Mouse (Mus musculus): ENCODE data around the gene Khdrbs2. TPM values are rescaled to one million over a fixed set of nuclear protein-coding genes. Genes with fewer than 3 reads are reported as not detected.

The Khdrbs2 gene
- polyA plus RNA-seq, 1 experiment from 2014 or later = 2.5 TPM

DNA sequence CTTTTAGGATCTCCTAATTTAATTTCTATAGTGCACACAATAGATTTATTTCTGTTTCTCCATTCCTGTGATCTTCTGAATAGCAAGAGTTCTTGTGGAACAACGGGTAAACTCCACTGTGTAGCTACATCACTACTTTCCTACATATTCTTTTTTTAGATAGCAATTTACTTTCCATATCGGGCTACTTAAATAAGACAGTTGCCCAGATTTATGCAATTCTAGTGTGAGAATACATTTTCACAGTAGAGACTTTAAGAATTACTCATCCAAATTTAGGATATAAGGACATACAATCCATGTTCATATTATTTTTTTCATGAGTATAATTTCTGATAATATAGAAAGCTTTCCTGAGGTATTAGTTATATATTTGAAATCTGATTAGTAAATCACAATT, 175.0 kb downstream of the Khdrbs2 start:
- DNase-seq (ENCODE audit: low spot score) = no peak
- Histone ChIP-seq H3K4me1 (no peaks in the 10 kb centered on the region), H3K27ac (no peak overlapping the region), H3K36me3 (no peaks in the 10 kb centered on the region), H3K4me3 (no peak overlapping the region), H3K9me3 (replicated peaks) (no peaks in the 10 kb centered on the region), H3K27me3 (ENCODE audit: low read depth, poor library complexity, severe bottlenecking) (no peaks in the 10 kb centered on the region)
- 80% methylated on average over 2 of the region's 2 CpGs for WGBS

DNA sequence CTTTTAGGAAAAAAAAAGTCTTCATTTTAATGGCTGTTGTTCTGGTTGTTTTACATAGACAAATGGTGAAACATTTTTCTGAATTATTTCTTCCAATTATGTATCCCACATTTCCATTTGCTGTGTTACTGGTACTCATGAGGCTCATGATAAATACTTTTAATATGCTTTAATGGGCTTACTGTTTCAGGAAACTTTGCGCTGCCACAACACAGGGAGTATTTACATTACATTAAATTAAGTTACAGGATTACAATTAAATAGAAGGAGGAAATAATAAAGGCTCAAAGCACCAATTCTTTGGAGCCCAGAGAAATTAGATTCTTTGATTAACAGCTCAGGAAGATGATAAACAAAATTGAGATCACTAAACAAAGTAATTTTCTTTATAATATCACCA, 179.6 kb downstream of the Khdrbs2 start:
- WGBS = 89% methylated on average over 1 of the region's 1 CpGs
- no peak overlapping the region for H3K27ac ChIP-seq

DNA sequence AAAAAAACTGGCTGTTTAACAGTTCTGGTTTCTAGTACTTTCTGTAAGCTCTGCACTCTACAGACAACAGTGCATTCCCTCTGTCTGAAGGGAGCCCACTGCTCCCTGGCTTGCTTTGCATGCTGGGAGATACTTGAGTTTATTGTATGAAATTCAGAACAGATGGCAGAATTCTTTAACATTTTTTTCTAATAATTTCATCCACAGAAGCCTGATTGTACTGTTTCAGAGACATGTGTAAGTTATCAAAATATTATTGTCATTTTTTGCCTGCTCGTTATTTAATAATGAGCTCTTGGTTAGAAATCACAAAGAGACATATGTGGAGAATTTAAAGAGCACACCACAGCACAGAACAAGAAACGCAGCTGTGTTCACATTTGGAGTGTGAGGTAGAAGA, 191.0 kb downstream of the Khdrbs2 start:
- H3K4me1 ChIP-seq = no peaks in the 10 kb centered on the region
- no peaks in the 10 kb centered on the region for H3K36me3 ChIP-seq
- no peak overlapping the region for H3K4me3 ChIP-seq
- H3K27me3 ChIP-seq (ENCODE audit: low read depth, poor library complexity, severe bottlenecking) = no peaks in the 10 kb centered on the region
- H3K9me3 ChIP-seq (replicated peaks) = no peaks in the 10 kb centered on the region
- H3K27ac ChIP-seq = no peak overlapping the region
- no peak for DNase-seq (ENCODE audit: low spot score)
- WGBS = 84% methylated on average over 2 of the region's 2 CpGs

More for the DNA sequence above, 179.6 kb downstream of the Khdrbs2 start:
- DNase-seq (ENCODE audit: low spot score) = no peak
- Histone ChIP-seq H3K4me1 (no peaks in the 10 kb centered on the region), H3K36me3 (no peaks in the 10 kb centered on the region), H3K27me3 (ENCODE audit: low read depth, poor library complexity, severe bottlenecking) (no peaks in the 10 kb centered on the region), H3K4me3 (no peak overlapping the region), H3K9me3 (replicated peaks) (no peaks in the 10 kb centered on the region)

DNA sequence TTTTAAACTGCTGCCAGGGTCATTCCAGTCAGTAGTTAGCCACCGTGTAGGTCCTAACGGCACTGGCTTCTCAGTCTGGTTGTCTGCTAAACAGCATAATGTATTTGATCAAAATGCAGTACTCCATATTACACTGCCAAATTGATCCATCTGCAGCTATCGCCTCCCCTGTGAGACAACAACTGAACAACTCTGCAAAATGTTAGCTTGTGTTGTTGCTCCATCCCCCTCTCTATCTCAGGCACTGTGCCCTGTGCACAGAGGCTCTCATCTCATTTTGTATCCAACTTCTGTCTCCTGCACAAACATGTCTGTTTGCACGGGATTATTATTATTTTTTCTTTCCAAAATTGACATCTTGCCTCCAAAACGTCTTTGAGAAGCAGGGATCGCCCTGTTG, 225.0 kb downstream of the Khdrbs2 start:
- Histone ChIP-seq H3K4me1 (no peaks in the 10 kb centered on the region), H3K27ac (no peak overlapping the region), H3K27me3 (ENCODE audit: low read depth, poor library complexity, severe bottlenecking) (no peaks in the 10 kb centered on the region), H3K4me3 (no peak overlapping the region), H3K36me3 (no peaks in the 10 kb centered on the region), H3K9me3 (replicated peaks) (no peaks in the 10 kb centered on the region)
- DNase-seq (ENCODE audit: low spot score) = no peak
- 79% methylated on average over 6 of the region's 6 CpGs for WGBS

DNA sequence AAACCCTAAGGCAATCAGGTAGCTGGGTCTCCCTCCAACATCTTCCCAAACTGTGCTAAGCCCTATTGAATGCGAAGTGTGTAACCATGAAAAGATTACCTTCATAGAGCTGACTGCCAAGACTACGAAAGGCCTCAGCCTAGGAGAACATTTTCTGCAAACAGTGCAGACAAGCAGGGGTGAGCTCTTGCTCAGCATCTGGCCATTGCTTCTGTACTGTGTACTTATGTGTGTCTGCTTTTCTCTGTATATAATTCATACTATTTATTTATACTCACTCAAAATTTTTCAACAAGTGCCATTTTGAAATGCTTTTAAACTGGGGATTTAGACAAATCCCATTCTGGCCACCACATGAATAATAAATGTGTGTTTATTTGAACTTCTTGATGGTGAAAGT, 235.1 kb downstream of the Khdrbs2 start:
- WGBS = 93% methylated on average over 2 of the region's 2 CpGs
- no peak for DNase-seq (ENCODE audit: low spot score)
- Histone ChIP-seq H3K36me3 (no peaks in the 10 kb centered on the region), H3K27me3 (ENCODE audit: low read depth, poor library complexity, severe bottlenecking) (no peaks in the 10 kb centered on the region), H3K4me1 (no peaks in the 10 kb centered on the region), H3K4me3 (no peak overlapping the region), H3K27ac (no peak overlapping the region), H3K9me3 (replicated peaks) (no peaks in the 10 kb centered on the region)

DNA sequence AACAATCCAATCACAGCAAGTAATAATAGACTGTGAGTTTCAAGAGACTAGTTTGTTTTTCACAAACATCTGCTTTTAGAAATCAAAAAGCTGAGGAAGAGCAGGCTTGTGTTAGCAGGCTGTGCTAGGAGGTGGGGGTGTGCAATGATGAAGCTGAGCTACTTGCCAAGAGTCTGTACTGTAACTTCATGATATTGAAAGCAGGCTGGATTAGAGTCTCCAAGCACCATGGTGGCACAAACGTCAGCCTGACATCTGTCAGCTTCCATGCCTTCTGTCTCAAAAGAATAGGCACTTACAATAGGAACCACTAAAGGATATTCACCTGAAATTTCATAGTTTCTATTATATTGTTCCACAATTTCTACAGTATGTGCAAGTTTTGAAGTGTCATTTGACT, 255.9 kb downstream of the Khdrbs2 start:
- no peak overlapping the region for H3K4me3 ChIP-seq
- no peaks in the 10 kb centered on the region for H3K36me3 ChIP-seq
- no peak overlapping the region for H3K27ac ChIP-seq
- WGBS = 72% methylated on average over 1 of the region's 1 CpGs
- no peaks in the 10 kb centered on the region for H3K9me3 ChIP-seq (replicated peaks)
- DNase-seq (ENCODE audit: low spot score) = no peak
- H3K4me1 ChIP-seq = no peaks in the 10 kb centered on the region
- no peaks in the 10 kb centered on the region for H3K27me3 ChIP-seq (ENCODE audit: low read depth, poor library complexity, severe bottlenecking)

DNA sequence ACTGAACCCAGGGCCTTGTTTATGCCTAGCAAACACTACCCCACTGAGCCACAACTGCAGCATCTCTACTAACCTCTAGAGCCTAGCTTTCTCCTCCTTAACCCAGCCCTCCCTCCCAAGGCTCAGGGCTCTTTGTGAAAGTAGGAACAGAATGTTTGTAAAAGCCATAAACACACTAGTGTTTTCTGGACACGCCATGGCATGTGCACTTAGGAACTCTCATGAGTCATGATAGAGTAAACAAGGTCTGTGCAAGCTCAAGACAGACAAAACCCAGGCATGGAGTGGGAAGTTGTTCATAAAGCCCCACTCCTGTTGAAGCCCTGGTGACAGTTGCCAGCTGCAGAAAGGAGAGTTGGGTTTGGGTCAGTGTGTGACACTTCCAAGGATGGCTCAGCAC, 257.0 kb downstream of the Khdrbs2 start:
- Histone ChIP-seq H3K27me3 (ENCODE audit: low read depth, poor library complexity, severe bottlenecking) (no peaks in the 10 kb centered on the region), H3K36me3 (no peaks in the 10 kb centered on the region), H3K9me3 (replicated peaks) (no peaks in the 10 kb centered on the region), H3K4me3 (no peak overlapping the region), H3K27ac (no peak overlapping the region), H3K4me1 (no peaks in the 10 kb centered on the region)
- 62% methylated on average over 1 of the region's 1 CpGs for WGBS
- DNase-seq (ENCODE audit: low spot score) = no peak

DNA sequence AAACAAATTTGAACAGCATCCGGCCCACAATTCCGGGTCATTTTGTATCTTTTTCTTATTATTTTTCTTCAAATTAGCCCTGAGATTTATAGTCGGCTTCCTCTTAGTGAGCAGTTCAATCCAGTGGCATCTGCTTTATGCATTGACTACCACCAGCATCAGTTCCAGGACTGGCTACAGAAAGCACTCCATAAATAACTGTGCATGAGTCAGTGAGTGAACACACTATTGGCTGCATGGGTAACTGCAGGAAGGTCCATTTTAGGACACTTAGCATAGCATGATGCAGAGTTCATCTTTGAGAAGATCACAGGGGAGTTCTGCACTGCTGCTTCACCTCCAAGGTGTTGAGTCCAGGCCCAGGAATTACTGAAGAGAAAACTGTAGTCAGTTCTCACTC, 258.0 kb downstream of the Khdrbs2 start:
- H3K9me3 ChIP-seq (replicated peaks) = no peaks in the 10 kb centered on the region
- no peak overlapping the region for H3K27ac ChIP-seq
- 86% methylated on average over 3 of the region's 3 CpGs for WGBS
- no peaks in the 10 kb centered on the region for H3K36me3 ChIP-seq
- no peaks in the 10 kb centered on the region for H3K27me3 ChIP-seq (ENCODE audit: low read depth, poor library complexity, severe bottlenecking)
- no peaks in the 10 kb centered on the region for H3K4me1 ChIP-seq
- H3K4me3 ChIP-seq = no peak overlapping the region
- DNase-seq (ENCODE audit: low spot score) = no peak

DNA sequence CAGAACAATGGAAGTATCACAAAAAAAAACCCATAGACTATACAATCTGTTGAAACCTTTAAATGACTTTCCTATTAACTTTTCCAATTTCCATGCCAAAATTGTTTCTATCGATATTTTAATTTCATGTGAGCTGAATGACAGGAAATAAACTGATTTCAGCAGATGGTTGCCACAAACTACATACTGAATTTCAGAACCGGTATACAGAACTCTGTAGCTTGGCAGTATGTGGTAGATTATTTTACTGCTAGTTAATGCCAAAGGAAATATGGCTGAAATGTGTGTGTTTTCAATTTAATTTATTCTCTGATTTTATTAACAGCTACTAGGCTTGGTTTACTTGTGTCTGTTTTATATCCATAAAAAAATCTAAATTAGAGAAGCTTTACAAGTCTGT, 260.6 kb downstream of the Khdrbs2 start:
- Histone ChIP-seq H3K27ac (no peak overlapping the region), H3K27me3 (ENCODE audit: low read depth, poor library complexity, severe bottlenecking) (no peaks in the 10 kb centered on the region), H3K4me3 (no peak overlapping the region), H3K36me3 (no peaks in the 10 kb centered on the region), H3K4me1 (no peaks in the 10 kb centered on the region), H3K9me3 (replicated peaks) (no peaks in the 10 kb centered on the region)
- no peak for DNase-seq (ENCODE audit: low spot score)
- WGBS = 88% methylated on average over 2 of the region's 2 CpGs

DNA sequence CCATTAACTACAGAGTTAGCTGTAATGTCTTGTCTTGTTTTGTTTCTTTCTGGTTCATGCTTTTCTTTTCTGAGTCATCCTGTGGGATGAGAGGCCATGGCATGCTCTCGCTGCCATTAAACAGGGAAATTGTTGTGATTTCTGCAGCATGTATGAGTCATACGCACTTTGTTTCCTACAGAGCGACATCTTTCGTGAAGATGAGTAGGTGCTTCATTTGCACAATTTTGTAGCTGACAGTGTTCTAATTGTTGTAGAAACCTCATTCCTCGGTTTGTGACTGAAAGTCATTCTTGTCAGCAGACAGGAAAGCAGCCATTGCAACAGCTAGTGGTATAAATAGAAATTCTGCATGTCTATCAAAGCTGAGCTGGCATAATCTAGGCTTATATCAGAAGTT, 271.4 kb downstream of the Khdrbs2 start:
- no peaks in the 10 kb centered on the region for H3K9me3 ChIP-seq (replicated peaks)
- no peaks in the 10 kb centered on the region for H3K4me1 ChIP-seq
- no peak for DNase-seq (ENCODE audit: low spot score)
- H3K27ac ChIP-seq = no peak overlapping the region
- WGBS = 88% methylated on average over 5 of the region's 5 CpGs
- no peaks in the 10 kb centered on the region for H3K36me3 ChIP-seq
- no peak overlapping the region for H3K4me3 ChIP-seq
- H3K27me3 ChIP-seq (ENCODE audit: low read depth, poor library complexity, severe bottlenecking) = no peaks in the 10 kb centered on the region

DNA sequence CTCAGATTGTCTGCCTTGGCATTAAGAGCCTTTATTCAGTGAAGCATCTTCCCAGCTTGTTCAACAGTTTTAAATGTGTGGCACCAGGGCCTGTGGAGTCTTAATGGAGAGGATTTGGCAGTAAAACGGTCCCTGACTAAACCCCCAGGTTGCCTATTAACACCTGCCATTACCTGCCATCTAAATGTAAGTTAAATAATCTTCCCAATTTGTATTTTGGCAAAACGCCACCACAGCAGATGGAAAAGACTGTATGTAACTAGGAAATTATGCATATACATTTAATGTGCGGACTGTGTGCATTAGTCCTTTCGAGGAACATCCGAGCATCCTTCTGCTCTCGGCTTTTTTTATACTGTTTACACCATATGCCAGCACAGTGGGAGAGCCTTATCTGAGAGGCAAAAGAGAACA, 290.6 kb downstream of the Khdrbs2 start:
- no peaks in the 10 kb centered on the region for H3K4me1 ChIP-seq
- DNase-seq (ENCODE audit: low spot score) = no peak
- WGBS = 90% methylated on average over 6 of the region's 6 CpGs

DNA sequence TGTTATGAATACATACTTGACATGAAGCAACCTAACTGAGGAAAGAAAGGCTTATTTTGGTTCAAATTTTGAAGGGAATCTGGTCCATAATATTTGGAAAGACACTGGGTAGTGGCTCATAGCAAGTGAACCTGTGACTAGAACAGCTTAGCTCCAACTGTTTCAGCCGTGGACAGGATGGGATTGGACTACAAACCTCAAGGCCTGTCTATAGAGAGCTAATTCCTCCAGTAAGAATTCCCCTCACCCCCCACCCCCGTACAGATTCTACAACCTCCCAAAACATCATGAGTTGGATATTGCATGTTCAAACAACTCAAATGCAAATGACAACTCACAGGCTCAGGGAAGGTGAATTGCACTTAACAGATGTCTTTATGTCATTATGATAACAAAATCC, 298.5 kb downstream of the Khdrbs2 start:
- DNase-seq (ENCODE audit: low spot score) = no peak
- H3K4me3 ChIP-seq = no peak overlapping the region
- 84% methylated on average over 2 of the region's 2 CpGs for WGBS

More for the DNA sequence above, 290.6 kb downstream of the Khdrbs2 start:
- Histone ChIP-seq H3K27me3 (ENCODE audit: low read depth, poor library complexity, severe bottlenecking) (no peaks in the 10 kb centered on the region), H3K27ac (no peak overlapping the region), H3K36me3 (no peaks in the 10 kb centered on the region), H3K4me3 (no peak overlapping the region), H3K9me3 (replicated peaks) (no peaks in the 10 kb centered on the region)

DNA sequence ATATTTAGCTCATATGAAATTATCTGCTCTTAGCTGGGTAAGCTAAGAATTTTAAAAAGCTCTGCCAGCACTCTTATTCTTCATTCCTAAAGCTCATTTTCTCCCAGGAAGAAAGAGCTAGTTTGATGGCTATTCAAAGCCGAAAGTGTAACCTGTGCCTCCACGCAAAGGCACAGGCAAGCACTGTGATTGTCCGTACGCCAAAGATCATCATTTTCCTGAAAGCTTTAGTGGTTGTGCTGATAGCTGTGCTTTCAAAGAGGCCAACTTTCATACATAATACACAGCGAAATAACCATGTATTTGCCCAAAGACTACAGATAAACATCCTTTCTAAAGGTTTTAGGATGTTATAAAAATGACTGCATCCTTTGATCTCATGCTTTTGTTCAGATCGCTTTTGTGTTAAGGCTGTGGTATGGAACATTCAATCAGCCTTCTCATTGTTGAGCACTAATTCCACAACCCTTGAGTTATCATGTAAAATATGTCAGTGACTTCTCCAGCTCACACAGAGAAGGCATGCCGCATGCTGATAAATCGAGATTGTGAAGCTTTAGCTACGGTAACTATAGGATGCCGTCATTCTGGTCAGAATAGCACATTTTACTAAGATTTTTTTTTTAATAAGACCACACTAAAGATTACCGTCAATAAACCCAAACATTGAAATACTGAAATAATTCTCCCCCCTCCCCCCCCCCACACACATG, 299.1 kb downstream of the Khdrbs2 start:
- H3K4me1 ChIP-seq = no peaks in the 10 kb centered on the region
- H3K27me3 ChIP-seq (ENCODE audit: low read depth, poor library complexity, severe bottlenecking) = no peaks in the 10 kb centered on the region
- no peak for DNase-seq (ENCODE audit: low spot score)
- WGBS = 93% methylated on average over 11 of the region's 11 CpGs
- no peak overlapping the region for H3K4me3 ChIP-seq
- H3K27ac ChIP-seq = no peak overlapping the region
- no peaks in the 10 kb centered on the region for H3K36me3 ChIP-seq
- no peaks in the 10 kb centered on the region for H3K9me3 ChIP-seq (replicated peaks)

More for the DNA sequence above, 298.5 kb downstream of the Khdrbs2 start:
- Histone ChIP-seq H3K27ac (no peak overlapping the region), H3K4me1 (no peaks in the 10 kb centered on the region), H3K9me3 (replicated peaks) (no peaks in the 10 kb centered on the region), H3K36me3 (no peaks in the 10 kb centered on the region), H3K27me3 (ENCODE audit: low read depth, poor library complexity, severe bottlenecking) (no peaks in the 10 kb centered on the region)

DNA sequence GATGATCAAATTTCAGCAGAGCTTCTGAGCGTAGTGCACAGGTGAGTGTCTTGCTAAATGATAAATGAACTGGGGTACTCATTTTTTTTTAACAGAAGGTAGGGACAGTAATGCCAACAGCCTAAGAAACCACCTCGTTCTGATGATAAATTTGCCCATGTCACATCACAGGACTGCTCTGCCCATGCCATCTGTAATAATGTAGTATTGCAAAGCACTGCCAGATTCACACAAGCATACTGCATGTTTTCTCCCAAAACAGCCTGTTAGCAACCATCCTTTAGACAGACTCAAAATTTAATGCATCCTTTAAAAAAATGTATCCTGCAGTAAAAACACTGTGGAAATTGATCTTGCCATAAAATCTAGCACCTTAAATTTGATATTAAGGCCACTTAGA, 315.4 kb downstream of the Khdrbs2 start:
- no peaks in the 10 kb centered on the region for H3K4me1 ChIP-seq
- WGBS = 87% methylated on average over 2 of the region's 2 CpGs
- no peak overlapping the region for H3K27ac ChIP-seq
- DNase-seq (ENCODE audit: low spot score) = no peak
- H3K9me3 ChIP-seq (replicated peaks) = no peaks in the 10 kb centered on the region
- no peaks in the 10 kb centered on the region for H3K27me3 ChIP-seq (ENCODE audit: low read depth, poor library complexity, severe bottlenecking)
- H3K36me3 ChIP-seq = no peaks in the 10 kb centered on the region
- H3K4me3 ChIP-seq = no peak overlapping the region

All from limb, embryonic 10.5 days (tissue).